Mouse (Mus musculus): ENCODE data around the gene Car4. TPM values are rescaled to one million over a fixed set of nuclear protein-coding genes. Genes with fewer than 3 reads are reported as not detected.
A peak's percentile ranks its signal among the peaks of the same experiment; 100 is the strongest.

Gene Car4
- polyA plus RNA-seq, 1 experiment: 88.1 TPM

GRCm38 (mm10) chr11:84952611-84953010, 5.0 kb upstream of the Car4 start:
- no peak overlapping the region for H3K27ac ChIP-seq (ENCODE audit: insufficient read depth, low read length)
- no peaks in the 10 kb centered on the region for H3K4me1 ChIP-seq (ENCODE audit: control insufficient read depth, insufficient read depth, low read length)
- no peak overlapping the region for H3K4me3 ChIP-seq (ENCODE audit: insufficient read depth, low read length)
- TF ChIP-seq POLR2A (IDR thresholded peaks at IDR 0.05; ENCODE audit: extremely low read depth, insufficient read depth, low read length) (no peak), CTCF (IDR thresholded peaks at IDR 0.05; ENCODE audit: extremely low read depth, insufficient read depth, low read length) (no peak)

- no peak overlapping the region for H3K4me3 ChIP-seq (ENCODE audit: insufficient read depth, low read length)
- no peaks in the 10 kb centered on the region for H3K4me1 ChIP-seq (ENCODE audit: control insufficient read depth, insufficient read depth, low read length)
- TF ChIP-seq CTCF (IDR thresholded peaks at IDR 0.05; ENCODE audit: extremely low read depth, insufficient read depth, low read length) (no peak), POLR2A (IDR thresholded peaks at IDR 0.05; ENCODE audit: extremely low read depth, insufficient read depth, low read length) (no peak)
Measured at GRCm38 (mm10) chr11:84956400-84956799, 1.2 kb upstream of the Car4 start.

GRCm38 (mm10) chr11:84957171-84957570, 415 bp upstream of the Car4 start:
- Histone ChIP-seq H3K4me1 (ENCODE audit: control insufficient read depth, insufficient read depth, low read length) (no peaks in the 10 kb centered on the region), H3K4me3 (ENCODE audit: insufficient read depth, low read length) (peak overlapping the region; percentile 71), H3K27ac (ENCODE audit: insufficient read depth, low read length) (no peak overlapping the region)
- TF ChIP-seq CTCF (IDR thresholded peaks at IDR 0.05; ENCODE audit: extremely low read depth, insufficient read depth, low read length) (no peak), POLR2A (IDR thresholded peaks at IDR 0.05; ENCODE audit: extremely low read depth, insufficient read depth, low read length) (no peak)

More at GRCm38 (mm10) chr11:84956400-84956799, 1.2 kb upstream of the Car4 start:
- H3K27ac ChIP-seq (ENCODE audit: insufficient read depth, low read length): no peak overlapping the region

- H3K4me1 ChIP-seq (ENCODE audit: control insufficient read depth, insufficient read depth, low read length): no peaks in the 10 kb centered on the region
- no peak for TF ChIP-seq POLR2A (IDR thresholded peaks at IDR 0.05; ENCODE audit: extremely low read depth, insufficient read depth, low read length)
- TF ChIP-seq CTCF (IDR thresholded peaks at IDR 0.05; ENCODE audit: extremely low read depth, insufficient read depth, low read length): no peak
- peak overlapping the region; percentile 74 for H3K27ac ChIP-seq (ENCODE audit: insufficient read depth, low read length)
- peak overlapping the region; percentile 71 for H3K4me3 ChIP-seq (ENCODE audit: insufficient read depth, low read length)
Measured at GRCm38 (mm10) chr11:84958271-84958630, 665 bp downstream of the Car4 start.

GRCm38 (mm10) chr11:84959181-84959580, 1.6 kb downstream of the Car4 start:
- peak overlapping the region; percentile 71 for H3K4me3 ChIP-seq (ENCODE audit: insufficient read depth, low read length)
- TF ChIP-seq POLR2A (IDR thresholded peaks at IDR 0.05; ENCODE audit: extremely low read depth, insufficient read depth, low read length): no peak
- TF ChIP-seq CTCF (IDR thresholded peaks at IDR 0.05; ENCODE audit: extremely low read depth, insufficient read depth, low read length): no peak
- H3K4me1 ChIP-seq (ENCODE audit: control insufficient read depth, insufficient read depth, low read length): no peaks in the 10 kb centered on the region
- H3K27ac ChIP-seq (ENCODE audit: insufficient read depth, low read length): no peak overlapping the region

- Histone ChIP-seq H3K4me3 (ENCODE audit: insufficient read depth, low read length) (peak overlapping the region; percentile 71), H3K27ac (ENCODE audit: insufficient read depth, low read length) (0 out of 2 replicates have a peak overlapping the region, but pooled peaks have one; percentile 37), H3K4me1 (ENCODE audit: control insufficient read depth, insufficient read depth, low read length) (no peaks in the 10 kb centered on the region)
- no peak for TF ChIP-seq CTCF (IDR thresholded peaks at IDR 0.05; ENCODE audit: extremely low read depth, insufficient read depth, low read length)
- no peak for TF ChIP-seq POLR2A (IDR thresholded peaks at IDR 0.05; ENCODE audit: extremely low read depth, insufficient read depth, low read length)
Measured at GRCm38 (mm10) chr11:84959701-84960181, 2.2 kb downstream of the Car4 start.

GRCm38 (mm10) chr11:84960291-84960690, 2.7 kb downstream of the Car4 start:
- no peak overlapping the region for H3K27ac ChIP-seq (ENCODE audit: insufficient read depth, low read length)
- no peak overlapping the region for H3K4me3 ChIP-seq (ENCODE audit: insufficient read depth, low read length)
- no peak for TF ChIP-seq POLR2A (IDR thresholded peaks at IDR 0.05; ENCODE audit: extremely low read depth, insufficient read depth, low read length)
- no peak for TF ChIP-seq CTCF (IDR thresholded peaks at IDR 0.05; ENCODE audit: extremely low read depth, insufficient read depth, low read length)
- H3K4me1 ChIP-seq (ENCODE audit: control insufficient read depth, insufficient read depth, low read length): no peaks in the 10 kb centered on the region

- Histone ChIP-seq H3K27ac (ENCODE audit: insufficient read depth, low read length) (no peak overlapping the region), H3K4me3 (ENCODE audit: insufficient read depth, low read length) (no peak overlapping the region), H3K4me1 (ENCODE audit: control insufficient read depth, insufficient read depth, low read length) (no peaks in the 10 kb centered on the region)
- TF ChIP-seq CTCF (IDR thresholded peaks at IDR 0.05; ENCODE audit: extremely low read depth, insufficient read depth, low read length): no peak
- TF ChIP-seq POLR2A (IDR thresholded peaks at IDR 0.05; ENCODE audit: extremely low read depth, insufficient read depth, low read length): no peak
Measured at GRCm38 (mm10) chr11:84960780-84961179, 3.2 kb downstream of the Car4 start.

- TF ChIP-seq POLR2A (IDR thresholded peaks at IDR 0.05; ENCODE audit: extremely low read depth, insufficient read depth, low read length) (no peak), CTCF (IDR thresholded peaks at IDR 0.05; ENCODE audit: extremely low read depth, insufficient read depth, low read length) (no peak)
- Histone ChIP-seq H3K27ac (ENCODE audit: insufficient read depth, low read length) (no peak overlapping the region), H3K4me1 (ENCODE audit: control insufficient read depth, insufficient read depth, low read length) (no peaks in the 10 kb centered on the region), H3K4me3 (ENCODE audit: insufficient read depth, low read length) (no peak overlapping the region)
Measured at GRCm38 (mm10) chr11:84961571-84961970, 4.0 kb downstream of the Car4 start.

- no peaks in the 10 kb centered on the region for H3K4me1 ChIP-seq (ENCODE audit: control insufficient read depth, insufficient read depth, low read length)
- no peak overlapping the region for H3K4me3 ChIP-seq (ENCODE audit: insufficient read depth, low read length)
- no peak for TF ChIP-seq CTCF (IDR thresholded peaks at IDR 0.05; ENCODE audit: extremely low read depth, insufficient read depth, low read length)
- no peak for TF ChIP-seq POLR2A (IDR thresholded peaks at IDR 0.05; ENCODE audit: extremely low read depth, insufficient read depth, low read length)
- no peak overlapping the region for H3K27ac ChIP-seq (ENCODE audit: insufficient read depth, low read length)
Measured at GRCm38 (mm10) chr11:84962536-84962935, 5.0 kb downstream of the Car4 start.
